14 mouse cellular contexts compared by ENCODE assay signal in the genomic region with DNA sequence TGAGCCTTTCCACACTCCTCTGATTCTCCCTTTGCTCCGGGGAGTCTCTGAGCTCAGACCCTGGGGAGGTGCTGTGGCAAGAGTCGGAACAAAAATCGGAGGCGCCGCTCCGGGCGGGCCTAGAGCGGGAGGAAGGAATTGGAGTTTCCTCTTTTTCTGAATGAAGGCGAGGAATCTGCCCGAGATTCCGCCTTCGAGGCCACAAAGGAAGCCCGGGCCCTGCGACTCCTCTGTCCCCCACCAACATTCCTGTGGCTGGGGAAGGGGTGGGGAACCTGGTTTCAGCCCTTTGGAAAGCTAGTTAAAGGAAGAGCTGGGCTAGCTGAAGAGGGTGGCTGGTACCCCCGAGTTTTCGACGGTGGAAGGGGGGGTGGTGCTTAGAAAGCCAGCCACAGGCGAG. TPM values are rescaled to one million over a fixed set of nuclear protein-coding genes. Genes with fewer than 3 reads are reported as not detected.
DNase-seq lines count a peak whose midpoint lies in the region; ATAC-seq and TF ChIP-seq lines count a peak whose summit lies in the region.
"Had no signal": no experiment of that assay in that cellular context is flagged by ENCODE, and none has a peak within 500 bp of the region (broad histone marks: within the 10 kb centered on the region; RNA-seq: fewer than 3 reads in every experiment).

No protein-coding gene starts in this region.

- no peak for ATAC-seq in heart, embryonic 12.5 days (ENCODE audit: insufficient number of reproducible peaks, low FRiP score)
- no peak for ATAC-seq in liver, postnatal 0 days
- ATAC-seq in liver, embryonic 12.5 days: no peak
- ATAC-seq in embryonic facial prominence, embryonic 12.5 days (ENCODE audit: insufficient number of reproducible peaks, insufficient read depth, low FRiP score, low TSS enrichment): no peak
- ATAC-seq in limb, embryonic 15.5 days (ENCODE audit: insufficient number of reproducible peaks, low FRiP score, low TSS enrichment, low read depth): no peak
- no peak for ATAC-seq in megakaryocyte, adult 5-6 weeks (ENCODE audit: poor library complexity, severe bottlenecking)
- ATAC-seq in activated CD4-positive, CD25-positive, alpha-beta regulatory T cell, adult 4 months: no peak

- H3K27me3 ChIP-seq in heart, embryonic 12.5 days (replicated peaks): peaks cover 98% of the 10 kb centered on the region
- H3K27me3 ChIP-seq in liver, postnatal 0 days (ENCODE audit: insufficient read depth, low read length): peaks cover 100% of the 10 kb centered on the region
- H3K27me3 ChIP-seq in liver, embryonic 12.5 days (replicated peaks): peaks cover 100% of the 10 kb centered on the region
- H3K27me3 ChIP-seq in embryonic facial prominence, embryonic 12.5 days: peaks cover 95% of the 10 kb centered on the region
- peaks cover 99% of the 10 kb centered on the region for H3K27me3 ChIP-seq in limb, embryonic 15.5 days

- no peak overlapping the region for H3K9ac ChIP-seq in heart, embryonic 12.5 days
- no peak overlapping the region for H3K9ac ChIP-seq in liver, postnatal 0 days (replicated peaks)
- H3K9ac ChIP-seq in liver, embryonic 12.5 days: no peak overlapping the region
- H3K9ac ChIP-seq in embryonic facial prominence, embryonic 12.5 days: no peak overlapping the region
- H3K9ac ChIP-seq in limb, embryonic 15.5 days: no peak overlapping the region
- H3K9ac ChIP-seq: lung, embryonic 14.5 days had no signal

- 1% methylated on average over 18 of the region's 18 CpGs for WGBS in heart, embryonic 12.5 days
- 4% methylated on average over 18 of the region's 18 CpGs for WGBS in liver, postnatal 0 days (ENCODE audit: insufficient replicate concordance)
- WGBS in liver, embryonic 12.5 days (ENCODE audit: insufficient replicate concordance): 2% methylated on average over 18 of the region's 18 CpGs
- WGBS in embryonic facial prominence, embryonic 12.5 days: under 1% methylated on average over 18 of the region's 18 CpGs
- WGBS in limb, embryonic 15.5 days: 1% methylated on average over 18 of the region's 18 CpGs

- no peak for TF ChIP-seq EP300 in liver, postnatal 0 days (IDR thresholded peaks at IDR 0.05; ENCODE audit: low read depth)

- no peak for TF ChIP-seq CTCF in liver, postnatal 0 days (IDR thresholded peaks at IDR 0.05; ENCODE audit: low read depth)

- H3K36me3 ChIP-seq in heart, embryonic 12.5 days: no peaks in the 10 kb centered on the region
- no peaks in the 10 kb centered on the region for H3K36me3 ChIP-seq in liver, postnatal 0 days (replicated peaks; ENCODE audit: insufficient read depth, low read length)
- no peaks in the 10 kb centered on the region for H3K36me3 ChIP-seq in liver, embryonic 12.5 days
- H3K36me3 ChIP-seq in embryonic facial prominence, embryonic 12.5 days: no peaks in the 10 kb centered on the region
- no peaks in the 10 kb centered on the region for H3K36me3 ChIP-seq in limb, embryonic 15.5 days

- no peaks in the 10 kb centered on the region for H3K9me3 ChIP-seq in heart, embryonic 12.5 days (replicated peaks)
- H3K9me3 ChIP-seq in liver, postnatal 0 days (ENCODE audit: low read length): no peaks in the 10 kb centered on the region
- H3K9me3 ChIP-seq in liver, embryonic 12.5 days (replicated peaks): no peaks in the 10 kb centered on the region
- H3K9me3 ChIP-seq in embryonic facial prominence, embryonic 12.5 days: no peaks in the 10 kb centered on the region
- no peaks in the 10 kb centered on the region for H3K9me3 ChIP-seq in limb, embryonic 15.5 days

- H3K4me1 ChIP-seq in heart, embryonic 12.5 days (replicated peaks): peaks cover 33% of the 10 kb centered on the region
- H3K4me1 ChIP-seq in liver, postnatal 0 days (ENCODE audit: insufficient read depth): no peaks in the 10 kb centered on the region
- no peaks in the 10 kb centered on the region for H3K4me1 ChIP-seq in liver, embryonic 12.5 days
- H3K4me1 ChIP-seq in embryonic facial prominence, embryonic 12.5 days: peaks cover 22% of the 10 kb centered on the region; the same call in 1 of the 2 replicates
- peaks cover 41% of the 10 kb centered on the region for H3K4me1 ChIP-seq in limb, embryonic 15.5 days

- peak overlapping the region; percentile 43 for H3K4me2 ChIP-seq in heart, embryonic 12.5 days
- no peak overlapping the region for H3K4me2 ChIP-seq in liver, postnatal 0 days (ENCODE audit: low read depth, low read length)
- H3K4me2 ChIP-seq in liver, embryonic 12.5 days: no peak overlapping the region
- peak overlapping the region; percentile 39 for H3K4me2 ChIP-seq in embryonic facial prominence, embryonic 12.5 days (replicated peaks)
- peak overlapping the region; percentile 20; the same call in 1 of the 2 replicates for H3K4me2 ChIP-seq in limb, embryonic 15.5 days
- H3K4me2 ChIP-seq: lung, embryonic 14.5 days had no signal

- DNase-seq in heart, adult 18-20 months: no peak
- DNase-seq in liver, postnatal 0 days: peak; percentile 11
- DNase-seq: B cell, adult 2 months; cerebellum, postnatal 25 days; gastrocnemius, postnatal 36 days; layer of hippocampus, postnatal 36 days; lung, embryonic 14.5 days had no signal

- H3K4me3 ChIP-seq in heart, embryonic 12.5 days: peak overlapping the region; percentile 11; the same call in 1 of the 2 replicates
- H3K4me3 ChIP-seq in liver, postnatal 0 days (ENCODE audit: low read depth, low read length): no peak overlapping the region
- H3K4me3 ChIP-seq in liver, embryonic 12.5 days: no peak overlapping the region
- peak overlapping the region; percentile 23; the same call in 1 of the 2 replicates for H3K4me3 ChIP-seq in embryonic facial prominence, embryonic 12.5 days
- H3K4me3 ChIP-seq in limb, embryonic 15.5 days: 0 out of 2 replicates have a peak overlapping the region, but pooled peaks have one; percentile 4

- no peak overlapping the region for H3K27ac ChIP-seq in heart, embryonic 12.5 days (ENCODE audit: poor library complexity, severe bottlenecking)
- no peak overlapping the region for H3K27ac ChIP-seq in liver, postnatal 0 days (ENCODE audit: low read depth)
- no peak overlapping the region for H3K27ac ChIP-seq in liver, embryonic 12.5 days
- H3K27ac ChIP-seq in embryonic facial prominence, embryonic 12.5 days: no peak overlapping the region
- no peak overlapping the region for H3K27ac ChIP-seq in limb, embryonic 15.5 days

RNA-seq across cellular contexts. Expression of gene Tlx1, which starts 4.0 kb away (rescaled TPM):
- polyA plus RNA-seq in heart, embryonic 12.5 days (2016; fragmentation: Nextera tagmentation; extraction: Ambion mirVana): 0.40 and 0.50 TPM in 2 replicates
- not detected for total RNA-seq in heart, adult 18-20 months (2021)
- not detected in 2 replicates for polyA plus RNA-seq in liver, postnatal 0 days (2015; fragmentation: Nextera tagmentation; extraction: Ambion mirVana)
- polyA plus RNA-seq in liver, embryonic 12.5 days (2016; fragmentation: Nextera tagmentation; extraction: Ambion mirVana): not detected in 2 replicates
- polyA plus RNA-seq in embryonic facial prominence, embryonic 12.5 days (2016; fragmentation: Nextera tagmentation; extraction: Ambion mirVana): 2.8 and 3.8 TPM in 2 replicates
- polyA plus RNA-seq in limb, embryonic 15.5 days (2015; fragmentation: Nextera tagmentation; extraction: Ambion mirVana): 0.87 and 0.88 TPM in 2 replicates
- not detected in 2 replicates for total RNA-seq in megakaryocyte, adult 5-6 weeks (2015)
- not detected in 2 replicates for total RNA-seq in megakaryocyte, adult 5-6 weeks (2017)
- not detected for polyA plus RNA-seq in activated CD4-positive, CD25-positive, alpha-beta regulatory T cell, adult 4 months (2017; shearing (Covaris generic))
- total RNA-seq: adrenal gland, postnatal 4 days; gastrocnemius, postnatal 36 days; layer of hippocampus, postnatal 36 days had no signal
- polyA plus RNA-seq: lung, embryonic 14.5 days had no signal

Comparison
In these comparisons a context has a peak if more than half of its experiments do, and no peak if none do; other contexts are left out.
1. H3K4me2 ChIP-seq: peak in heart, embryonic 12.5 days (single experiment), embryonic facial prominence, embryonic 12.5 days (single experiment) and limb, embryonic 15.5 days (single experiment); none in liver, postnatal 0 days (single experiment) and liver, embryonic 12.5 days (single experiment).
2. H3K4me3 ChIP-seq: peak in heart, embryonic 12.5 days (single experiment), embryonic facial prominence, embryonic 12.5 days (single experiment) and limb, embryonic 15.5 days (single experiment); none in liver, postnatal 0 days (single experiment) and liver, embryonic 12.5 days (single experiment).